Mouse (Mus musculus): ENCODE measurements at regions not wholly inside any gene's neighbourhood (a gene's known extent, or its start where the extent isn't known, plus 50 kb on each side); places are given as distances from the start of the nearest gene placed in this dataset.

DNA sequence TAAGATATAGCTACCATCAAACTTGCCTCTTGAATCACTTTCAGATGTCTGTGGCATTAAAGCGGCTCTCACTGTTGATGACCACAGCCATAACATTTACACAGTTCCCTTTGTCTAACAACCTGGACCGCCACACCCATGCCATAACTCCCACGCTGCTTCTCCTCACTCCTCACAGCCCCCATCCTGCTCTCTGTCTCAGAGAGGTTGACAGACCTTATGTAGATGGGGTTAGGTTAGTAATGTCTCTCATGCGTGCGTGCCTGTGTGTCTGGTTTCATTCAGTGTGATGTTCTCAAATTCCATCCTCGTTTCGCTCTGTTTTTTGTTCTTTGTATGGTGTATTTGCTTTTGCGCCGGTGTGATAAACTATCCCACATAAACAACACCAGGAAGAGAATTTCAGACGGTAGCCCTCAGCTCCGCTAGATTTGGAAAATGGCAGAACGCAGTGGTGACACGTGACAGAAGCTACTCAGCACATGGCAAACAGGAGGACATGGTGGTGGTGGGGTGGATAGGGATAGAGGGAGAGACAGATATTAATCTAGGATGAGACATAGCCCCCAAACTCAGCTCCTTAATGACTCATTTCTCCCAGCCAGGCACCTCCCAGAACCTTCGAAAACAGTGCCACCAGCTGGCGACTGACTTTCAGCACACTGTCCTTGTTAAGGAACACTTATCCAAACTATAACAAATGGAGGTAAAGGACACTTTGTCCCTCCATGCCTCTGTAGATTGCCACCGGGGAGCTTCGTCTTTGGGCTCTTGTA is 314.9 kb downstream of the Gm49356 start:
- peak; percentile 75 for TF ChIP-seq CTCF (conservative IDR thresholded peaks at IDR 0.05)
- peak in 1 of 2 experiments; percentile 27 for DNase-seq (ENCODE audit: low spot score in 2 of 2)
- Histone ChIP-seq H3K4me3 (no peak overlapping the region), H3K27ac (no peak overlapping the region)

DNA sequence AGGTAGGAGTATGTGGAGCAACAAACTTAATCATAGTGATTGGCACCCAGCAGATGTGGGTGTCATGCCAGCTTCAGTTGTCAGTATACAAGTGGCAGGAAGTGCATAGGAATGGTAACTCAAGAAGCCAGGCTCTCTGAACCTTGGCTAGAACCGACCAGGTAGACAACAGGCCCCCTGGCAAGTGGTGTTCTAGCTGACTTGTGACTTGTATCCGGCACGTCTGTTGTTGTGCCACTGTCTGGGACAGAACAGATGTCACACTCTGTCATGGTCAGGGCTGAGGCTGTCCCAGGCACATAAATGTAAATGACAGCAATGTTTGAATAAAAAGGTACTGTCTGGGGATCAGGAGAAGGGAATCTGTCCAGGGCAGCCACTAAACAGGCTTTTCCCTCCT is 316.0 kb downstream of the Gm49356 start:
- no peak for TF ChIP-seq CTCF (conservative IDR thresholded peaks at IDR 0.05)
- no peak overlapping the region for H3K27ac ChIP-seq
- no peak overlapping the region for H3K4me3 ChIP-seq
- DNase-seq (ENCODE audit: low spot score in 2 of 2), result no peak

GRCm38 (mm10) chr15:59205544-59205943 is 316.4 kb downstream of the Gm49356 start:
- DNase-seq (ENCODE audit: low spot score in 2 of 2), result no peak
- Histone ChIP-seq H3K27ac (no peak overlapping the region), H3K4me3 (no peak overlapping the region)
- no peak for TF ChIP-seq CTCF (conservative IDR thresholded peaks at IDR 0.05)

- TF ChIP-seq CTCF (conservative IDR thresholded peaks at IDR 0.05), result no peak
- DNase-seq (ENCODE audit: low spot score in 2 of 2), result no peak
- Histone ChIP-seq H3K27ac (no peak overlapping the region), H3K4me3 (no peak overlapping the region)
Observed at GRCm38 (mm10) chr15:59206636-59207035, 317.5 kb downstream of the Gm49356 start.

GRCm38 (mm10) chr15:59207976-59208375 is 318.9 kb downstream of the Gm49356 start:
- no peak for DNase-seq (ENCODE audit: low spot score in 2 of 2)
- no peak for TF ChIP-seq CTCF (conservative IDR thresholded peaks at IDR 0.05)
- Histone ChIP-seq H3K27ac (no peak overlapping the region), H3K4me3 (no peak overlapping the region)

DNA sequence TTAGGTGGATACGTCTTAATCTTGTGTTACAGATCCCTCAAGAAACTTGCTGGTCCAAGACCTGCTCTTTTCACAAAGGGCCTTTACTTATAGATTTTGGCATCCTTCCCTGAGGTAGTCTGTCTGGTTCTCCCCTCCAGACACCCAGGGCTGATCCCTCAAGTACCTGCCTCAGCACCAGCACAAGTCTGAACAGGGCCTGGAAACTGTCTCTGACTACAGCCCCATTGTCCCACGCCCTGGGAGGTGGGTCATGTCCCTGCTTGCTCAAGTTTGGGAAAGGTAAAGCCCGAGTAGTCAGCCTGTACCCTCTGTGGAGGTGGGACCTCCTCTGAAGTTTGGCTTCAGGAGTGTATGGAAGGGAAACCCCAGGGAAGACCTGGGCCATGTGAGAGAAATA is 323.3 kb downstream of the Gm49356 start:
- no peak for TF ChIP-seq CTCF (conservative IDR thresholded peaks at IDR 0.05)
- no peak for DNase-seq (ENCODE audit: low spot score in 2 of 2)
- no peak overlapping the region for H3K27ac ChIP-seq
- H3K4me3 ChIP-seq, result no peak overlapping the region

DNA sequence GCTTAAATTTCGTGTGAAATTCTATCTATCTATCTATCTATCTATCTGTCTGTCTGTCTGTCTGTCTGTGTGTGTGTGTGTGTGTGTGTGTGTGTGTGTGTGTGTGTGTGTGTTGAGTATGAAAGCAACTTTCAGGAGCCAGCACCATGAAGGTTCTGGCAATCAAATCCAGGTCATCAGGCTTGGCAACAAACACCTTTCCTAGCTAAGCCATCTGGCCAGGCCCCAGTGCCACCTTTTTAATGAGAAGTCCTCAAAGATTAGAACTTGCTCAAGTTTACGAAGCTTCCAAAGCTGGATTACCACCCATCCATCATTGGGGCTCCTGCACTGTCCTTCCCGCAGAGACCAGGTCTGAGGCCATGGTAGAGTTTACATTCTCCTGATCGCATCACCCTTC is 325.0 kb downstream of the Gm49356 start:
- no peak for DNase-seq (ENCODE audit: low spot score in 2 of 2)
- no peak overlapping the region for H3K27ac ChIP-seq
- no peak overlapping the region for H3K4me3 ChIP-seq
- TF ChIP-seq CTCF (conservative IDR thresholded peaks at IDR 0.05), result no peak

DNA sequence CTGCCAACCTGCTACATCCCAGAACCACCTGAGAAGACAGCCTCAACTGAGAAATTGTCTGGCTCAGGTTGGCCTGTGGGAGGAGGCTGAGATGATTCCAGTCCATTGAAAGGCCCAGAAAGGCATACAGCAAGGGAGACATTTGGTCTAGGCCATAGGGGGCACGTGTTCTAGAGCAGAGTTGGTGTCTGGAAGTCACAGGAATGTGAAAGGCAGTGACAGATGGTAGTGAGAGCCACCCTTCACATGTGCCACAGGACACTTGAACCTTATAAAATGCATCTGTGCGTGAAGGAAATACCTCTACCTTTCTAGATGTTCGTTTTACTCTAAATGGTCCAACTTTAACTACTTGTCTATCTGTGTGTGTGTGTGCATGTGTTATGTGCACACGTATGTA is 326.1 kb downstream of the Gm49356 start:
- H3K4me3 ChIP-seq, result no peak overlapping the region
- TF ChIP-seq CTCF (conservative IDR thresholded peaks at IDR 0.05), result no peak
- no peak for DNase-seq (ENCODE audit: low spot score in 2 of 2)
- no peak overlapping the region for H3K27ac ChIP-seq

DNA sequence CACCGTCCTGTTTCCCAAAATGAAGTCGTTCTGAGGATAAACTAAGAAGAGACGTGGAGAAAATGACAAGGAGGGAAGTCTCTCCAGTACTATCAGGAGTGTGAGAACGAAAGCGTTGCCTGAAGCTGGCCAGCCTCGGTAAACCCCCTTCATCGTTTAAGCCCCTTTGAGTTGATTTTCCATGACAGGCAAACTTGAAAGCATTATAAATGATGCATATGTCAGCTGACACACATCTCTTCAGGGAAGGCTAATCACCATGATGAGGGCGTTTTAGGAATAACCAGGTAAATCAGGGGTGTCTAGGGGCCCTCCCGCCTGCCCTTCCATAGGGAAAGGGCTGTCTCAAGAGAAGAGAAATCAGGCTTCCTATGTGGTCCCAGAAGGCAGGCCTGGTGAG is 328.4 kb downstream of the Gm49356 start:
- TF ChIP-seq CTCF (conservative IDR thresholded peaks at IDR 0.05), result no peak
- no peak overlapping the region for H3K27ac ChIP-seq
- H3K4me3 ChIP-seq, result no peak overlapping the region
- no peak for DNase-seq (ENCODE audit: low spot score in 2 of 2)

DNA sequence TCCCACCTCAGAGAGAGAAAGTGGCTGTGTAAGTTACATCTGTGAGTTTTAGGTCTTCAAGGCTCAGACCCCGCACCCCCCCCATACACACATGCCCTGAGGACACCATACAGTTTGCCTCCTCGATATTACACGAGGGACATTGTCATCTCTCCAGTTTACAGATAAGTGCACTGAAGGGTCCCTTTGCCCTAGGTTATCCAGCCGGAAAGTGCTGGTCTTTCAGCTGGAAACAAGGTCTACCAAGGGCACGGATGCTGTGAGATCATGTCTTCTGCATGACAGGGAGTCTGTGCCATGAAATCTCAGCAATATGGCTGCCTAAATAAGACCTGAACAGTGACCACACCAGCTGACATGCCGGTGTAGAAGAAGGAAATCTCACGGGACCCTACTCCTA is 329.8 kb downstream of the Gm49356 start:
- no peak for TF ChIP-seq CTCF (conservative IDR thresholded peaks at IDR 0.05)
- Histone ChIP-seq H3K27ac (no peak overlapping the region), H3K4me3 (no peak overlapping the region)
- DNase-seq (ENCODE audit: low spot score in 2 of 2), result no peak

- no peak overlapping the region for H3K4me3 ChIP-seq
- no peak overlapping the region for H3K27ac ChIP-seq
- no peak for TF ChIP-seq CTCF (conservative IDR thresholded peaks at IDR 0.05)
- no peak for DNase-seq (ENCODE audit: low spot score in 2 of 2)
Observed at GRCm38 (mm10) chr15:59225637-59226036, 336.5 kb downstream of the Gm49356 start.

- Histone ChIP-seq H3K4me3 (no peak overlapping the region), H3K27ac (no peak overlapping the region)
- no peak for DNase-seq (ENCODE audit: low spot score in 2 of 2)
- TF ChIP-seq CTCF (conservative IDR thresholded peaks at IDR 0.05), result no peak
Observed at GRCm38 (mm10) chr15:59227293-59227692, 338.2 kb downstream of the Gm49356 start.

DNA sequence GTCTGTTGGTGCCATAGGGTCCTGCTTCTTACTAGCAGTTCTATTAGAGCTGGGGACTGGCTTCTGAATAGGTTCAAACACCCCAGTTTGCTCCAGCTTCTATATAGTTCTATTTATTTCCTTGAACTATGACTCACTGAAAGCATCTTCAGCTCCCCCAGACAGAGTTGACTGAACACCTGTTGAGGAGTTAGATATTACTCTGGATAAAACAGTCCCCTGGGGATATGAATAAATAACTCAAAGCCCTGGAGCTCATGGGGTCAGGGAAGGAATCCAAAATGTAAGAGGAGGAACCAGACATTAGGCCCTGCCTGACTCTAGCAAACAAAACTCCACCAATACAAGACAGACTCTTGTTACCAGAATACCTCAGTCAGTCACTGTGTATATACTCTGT is 341.4 kb downstream of the Gm49356 start:
- TF ChIP-seq CTCF (conservative IDR thresholded peaks at IDR 0.05), result no peak
- DNase-seq (ENCODE audit: low spot score in 2 of 2), result no peak
- H3K4me3 ChIP-seq, result no peak overlapping the region
- H3K27ac ChIP-seq, result no peak overlapping the region

DNA sequence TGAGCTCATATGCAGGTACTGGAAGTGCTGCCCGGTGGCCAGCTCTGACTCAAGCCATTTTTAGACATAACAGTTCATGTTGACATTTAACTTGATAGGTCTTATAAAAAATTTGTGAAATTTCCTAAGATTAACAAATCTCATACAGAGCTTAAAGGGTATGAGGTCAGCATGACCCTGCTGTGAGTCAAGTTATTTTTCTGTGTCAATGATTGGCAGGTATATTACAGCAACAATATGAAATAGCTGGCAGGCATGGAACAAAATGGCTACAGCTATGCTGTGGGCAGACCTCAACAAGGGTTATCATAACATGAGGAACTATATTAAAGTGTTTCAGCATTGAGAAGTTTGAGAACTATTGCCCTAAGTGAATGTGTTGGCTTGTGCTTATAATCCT is 342.6 kb downstream of the Gm49356 start:
- no peak for DNase-seq (ENCODE audit: low spot score in 2 of 2)
- Histone ChIP-seq H3K27ac (no peak overlapping the region), H3K4me3 (no peak overlapping the region)
- no peak for TF ChIP-seq CTCF (conservative IDR thresholded peaks at IDR 0.05)

Measured in layer of hippocampus, adult 2 months (tissue).